Mouse (Mus musculus) right cerebral cortex, adult 18-20 months (tissue): ENCODE measurements around the gene Hoxb3.

Source experiments
- DNase-seq: peaks from one replicate; pipeline ENCODE4 v3.0.0; 2022; ENCODE audit warnings: mixed read lengths

The Hoxb3 gene

DNA sequence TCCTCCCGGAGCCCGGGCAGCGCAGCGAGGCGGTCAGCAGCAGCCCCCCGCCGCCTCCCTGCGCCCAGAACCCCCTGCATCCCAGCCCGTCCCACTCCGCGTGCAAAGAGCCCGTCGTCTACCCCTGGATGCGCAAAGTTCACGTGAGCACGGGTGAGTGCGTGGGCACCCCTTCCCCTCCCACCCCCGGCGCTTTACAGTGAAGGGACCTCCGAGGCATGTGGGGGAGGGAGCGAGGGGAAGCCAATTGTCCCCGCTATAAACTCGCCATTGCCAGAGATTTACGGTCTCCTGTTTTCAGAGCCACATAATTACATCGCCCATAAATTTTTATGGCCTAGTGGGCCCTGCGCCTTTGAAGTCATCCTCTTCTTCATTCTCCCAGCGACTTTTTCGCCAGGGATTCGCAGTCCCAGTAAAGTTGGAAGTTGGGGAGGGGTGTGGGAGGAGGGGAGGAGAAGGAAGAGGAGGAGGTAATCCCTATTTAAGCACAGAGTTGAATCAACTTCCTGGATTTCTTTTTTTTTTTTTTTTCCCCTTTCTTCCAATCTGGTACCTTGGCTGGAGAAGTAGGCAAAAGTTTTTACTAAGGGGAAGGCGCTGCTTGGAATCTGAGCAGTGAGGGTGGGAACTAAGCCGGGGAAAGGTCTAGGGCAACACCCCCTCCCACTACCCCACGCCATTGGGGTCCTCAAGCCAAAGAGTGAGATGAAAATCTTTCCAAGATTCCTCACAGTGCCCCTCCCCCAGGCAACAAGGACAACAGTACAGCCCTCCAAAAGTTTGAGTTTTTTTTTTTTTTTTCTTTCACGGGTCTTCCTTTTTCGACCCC is 3.8 kb upstream of the Hoxb3 start:
- no peak for DNase-seq

DNA sequence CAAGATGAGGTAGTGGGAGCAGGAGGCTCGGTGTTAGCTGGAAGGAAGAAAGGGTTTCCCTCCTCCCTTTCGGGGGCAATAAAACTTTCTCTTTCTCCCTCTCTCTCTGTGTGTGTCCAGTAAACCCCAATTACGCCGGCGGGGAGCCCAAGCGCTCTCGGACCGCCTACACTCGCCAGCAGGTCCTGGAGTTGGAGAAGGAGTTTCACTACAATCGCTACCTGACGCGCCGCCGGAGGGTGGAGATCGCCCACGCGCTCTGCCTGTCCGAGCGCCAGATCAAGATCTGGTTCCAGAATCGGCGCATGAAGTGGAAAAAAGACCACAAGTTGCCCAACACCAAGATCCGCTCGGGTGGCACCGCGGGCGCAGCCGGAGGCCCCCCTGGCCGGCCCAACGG is 3.2 kb upstream of the Hoxb3 start:
- no peak for DNase-seq

DNA sequence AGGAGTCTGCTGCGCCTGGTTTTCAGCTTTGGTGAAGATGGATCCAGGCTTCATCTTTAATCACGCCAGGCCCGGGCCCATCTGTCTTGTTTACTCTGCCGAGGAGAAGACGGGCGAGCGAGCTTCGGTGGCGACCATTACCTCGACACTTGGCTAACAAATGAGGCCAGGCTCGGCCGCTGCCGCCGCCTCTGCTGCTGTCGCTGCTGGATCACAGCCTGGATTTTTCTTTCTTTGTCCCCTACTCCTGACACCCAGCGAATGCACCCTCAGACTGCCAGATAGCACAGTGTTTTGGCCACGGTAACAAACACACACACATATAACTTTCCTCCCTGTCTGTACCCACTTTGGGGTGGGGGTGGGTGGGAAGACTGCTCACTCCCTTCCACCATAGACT is 2.4 kb upstream of the Hoxb3 start:
- DNase-seq, result no peak

DNA sequence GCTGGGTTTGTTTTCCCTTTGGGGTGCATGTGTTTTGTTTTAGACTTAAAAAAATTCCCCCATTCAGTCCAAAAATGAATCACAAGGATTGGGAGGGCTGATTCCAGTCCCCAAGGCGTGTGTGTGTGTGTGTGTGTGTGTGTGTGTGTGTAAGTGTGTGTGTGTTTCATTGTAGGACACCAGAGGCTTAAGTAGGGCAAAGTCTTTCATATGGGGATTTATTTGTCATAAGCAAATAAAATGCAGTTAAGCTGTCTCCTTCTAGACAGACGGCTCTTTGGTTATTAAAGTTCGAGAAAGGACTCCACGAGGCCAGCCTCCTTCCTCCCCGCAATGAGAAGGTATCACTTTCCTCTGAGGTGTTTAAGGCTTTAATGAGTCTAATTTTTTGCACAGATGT is 1.3 kb upstream of the Hoxb3 start:
- DNase-seq, result no peak

DNA sequence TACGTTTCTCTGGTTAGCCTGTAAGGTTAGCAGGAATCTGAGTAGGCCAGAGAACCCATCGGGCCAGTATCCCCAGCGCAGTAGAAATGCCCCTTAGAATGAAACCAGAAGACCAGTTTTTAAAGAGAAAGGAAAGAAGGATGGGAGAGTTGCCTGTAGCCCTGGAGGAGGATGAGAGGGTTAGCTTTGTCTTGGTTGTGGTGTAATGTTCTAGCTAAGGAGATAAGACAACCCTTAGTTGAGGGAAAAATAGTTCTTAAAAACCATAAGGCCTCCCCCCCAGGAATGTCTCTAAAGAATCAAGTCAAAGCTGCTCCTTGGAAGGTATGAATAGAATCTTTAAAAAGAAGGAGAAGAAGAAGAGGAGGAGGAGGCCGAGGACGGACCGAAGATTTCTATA is 388 bp upstream of the Hoxb3 start:
- DNase-seq, result no peak

DNA sequence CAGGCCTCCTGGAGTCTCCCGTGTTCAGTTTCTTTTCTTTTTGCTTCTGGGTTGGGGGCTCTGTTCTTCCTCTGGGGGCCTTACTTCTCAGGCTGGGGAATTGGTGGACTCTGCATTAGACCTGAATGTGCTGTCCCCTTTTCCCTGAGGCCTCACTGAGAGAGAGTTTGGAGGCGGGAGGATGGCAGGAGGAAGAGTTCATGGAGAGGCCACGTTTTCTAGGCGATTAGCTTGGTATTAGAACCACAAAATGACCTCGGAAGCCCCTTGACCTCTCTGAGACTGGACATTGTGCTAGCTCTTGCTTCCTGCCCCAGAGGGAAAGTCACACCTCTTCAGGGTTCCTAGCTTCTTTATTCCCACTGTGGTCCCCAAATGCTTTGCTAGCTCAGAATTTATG is 999 bp downstream of the Hoxb3 start:
- no peak for DNase-seq

DNA sequence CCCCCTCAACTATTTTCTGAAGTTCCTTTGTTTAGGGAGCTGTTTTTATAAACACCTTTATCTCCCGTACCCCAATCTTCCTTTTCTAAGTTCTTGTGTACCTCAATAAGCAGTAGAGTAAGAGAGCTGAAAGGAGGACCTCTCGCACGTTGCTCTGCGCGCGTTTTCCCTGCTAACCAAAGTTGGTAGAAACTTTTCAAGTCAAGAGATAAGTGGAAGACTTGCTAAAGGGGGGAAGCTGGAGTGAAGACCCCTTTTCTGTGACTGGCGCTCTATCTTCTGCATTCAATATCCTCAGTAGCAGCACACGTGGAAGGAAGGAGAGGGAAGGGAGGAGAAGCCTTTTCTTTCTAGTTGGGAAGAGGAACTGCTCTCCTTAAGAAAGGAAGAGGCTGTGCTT is 1.8 kb downstream of the Hoxb3 start:
- DNase-seq, result no peak

DNA sequence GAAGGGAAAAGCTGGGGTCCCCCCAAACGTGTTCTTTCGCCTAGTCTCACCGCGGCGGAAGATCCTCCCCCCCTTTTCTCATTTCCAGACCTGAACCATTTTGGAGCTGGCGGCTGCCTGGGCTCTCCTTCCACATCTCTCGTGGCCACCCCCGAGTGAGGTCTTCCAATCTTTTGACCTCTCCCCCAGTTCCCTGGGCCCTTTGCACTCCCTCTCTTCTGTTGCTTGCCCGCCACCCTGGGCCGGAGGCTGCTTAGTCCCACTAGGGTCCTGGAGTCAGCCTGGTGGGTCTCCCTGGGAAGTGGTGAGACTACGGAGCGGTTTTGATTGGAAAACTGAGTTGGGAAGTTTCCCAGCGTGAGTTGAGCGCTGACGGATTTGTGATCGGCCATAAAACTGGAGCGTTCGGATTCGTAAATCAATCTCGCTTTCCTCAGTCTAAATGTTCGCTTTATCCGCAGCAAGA is 2.7 kb downstream of the Hoxb3 start:
- no peak for DNase-seq

DNA sequence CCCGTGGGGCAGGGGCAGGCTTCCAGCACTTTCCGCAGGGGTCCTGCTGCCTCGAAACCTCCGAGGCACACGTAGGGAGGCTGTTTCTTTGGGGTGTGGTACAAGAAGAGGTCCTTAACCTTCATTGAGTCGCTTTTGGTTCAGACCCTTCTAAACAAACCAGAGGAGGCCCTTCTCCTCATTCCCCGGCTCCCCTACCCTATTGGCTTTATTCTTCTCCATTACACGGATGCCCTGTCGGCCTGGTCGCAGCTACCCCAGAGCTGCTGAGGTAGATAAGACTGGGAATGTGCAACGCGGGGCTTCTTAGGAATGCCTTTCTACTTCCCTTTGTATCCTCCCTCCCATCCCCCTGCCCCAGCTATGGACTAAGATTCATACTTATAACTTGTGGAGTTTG is 3.6 kb downstream of the Hoxb3 start:
- DNase-seq, result no peak

DNA sequence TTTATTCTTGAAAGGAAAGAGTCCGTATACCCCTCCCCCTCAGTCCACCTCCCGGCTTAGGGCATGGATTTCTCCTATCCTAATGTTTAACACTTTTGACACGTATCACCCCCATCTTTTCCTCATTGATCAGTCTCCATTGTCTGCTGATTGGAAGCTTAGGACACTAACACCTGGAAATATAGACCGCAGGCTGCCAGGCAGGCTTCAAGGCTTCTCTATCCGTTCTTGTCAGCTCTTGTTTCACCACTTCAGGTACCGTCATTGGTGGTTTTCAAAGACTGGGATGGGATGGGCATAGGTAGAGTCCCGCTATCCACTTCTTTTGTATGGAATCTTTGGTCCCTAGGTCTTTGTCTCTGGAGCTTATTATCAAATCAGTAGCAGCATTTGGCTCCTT is 4.0 kb downstream of the Hoxb3 start:
- DNase-seq, result no peak

DNA sequence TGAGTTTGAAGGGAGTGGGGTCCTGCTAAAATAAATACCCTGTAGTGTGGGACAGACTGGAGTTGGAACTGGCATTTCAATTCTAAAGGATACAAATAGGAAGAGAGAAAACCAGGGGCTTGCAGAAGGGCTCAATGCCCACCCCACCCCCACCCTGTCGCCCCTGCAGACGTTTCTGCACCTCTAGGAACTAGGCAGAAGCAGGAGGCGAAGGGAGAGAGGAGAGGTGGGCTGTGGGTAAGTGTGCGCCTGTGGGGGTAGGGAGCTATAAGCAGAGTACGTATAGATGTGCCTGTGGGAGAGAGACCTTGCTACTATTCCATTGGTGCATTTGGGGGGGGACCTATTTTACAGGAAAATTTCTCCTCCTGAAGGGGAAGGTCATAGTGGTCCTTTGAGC is 4.6 kb downstream of the Hoxb3 start:
- no peak for DNase-seq

DNA sequence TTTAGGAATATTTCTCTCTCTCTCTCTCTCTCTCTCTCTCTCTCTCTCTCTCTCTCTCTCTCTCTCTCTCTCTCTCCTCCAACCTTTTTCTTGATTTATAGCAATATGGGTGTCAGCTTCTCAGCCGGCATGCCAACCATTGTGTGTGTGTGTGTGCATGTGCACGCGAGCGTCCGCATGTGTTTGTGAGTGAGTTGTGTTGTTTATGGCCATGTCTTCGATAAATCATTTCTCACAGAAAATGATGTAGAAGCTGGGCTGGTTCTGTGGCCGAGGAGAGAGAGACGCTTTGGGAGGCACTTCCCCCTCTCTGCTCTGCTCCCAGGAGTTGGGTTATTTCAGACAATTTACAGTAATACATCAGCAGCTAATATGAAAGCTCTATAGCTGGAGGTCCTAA is 5.5 kb downstream of the Hoxb3 start:
- no peak for DNase-seq

DNA sequence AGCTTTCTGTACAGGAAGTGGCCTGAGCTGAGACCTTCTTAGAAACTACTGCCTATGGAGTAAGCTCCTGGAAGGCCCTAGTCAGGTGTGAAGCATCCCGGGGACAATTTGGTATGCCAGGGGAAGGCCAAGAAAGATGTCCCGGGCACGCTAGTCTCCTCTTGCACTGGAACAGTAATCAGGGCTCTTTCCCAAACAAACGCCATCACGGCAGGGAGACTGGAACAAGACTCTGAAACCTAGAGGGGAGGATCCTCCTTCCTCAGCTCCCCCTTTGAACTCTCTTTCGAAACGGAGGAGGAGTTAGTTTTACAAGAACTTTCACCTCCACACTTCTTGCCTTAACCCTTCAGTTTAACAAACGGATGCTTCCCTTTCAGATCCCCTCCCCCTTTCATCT is 9.0 kb downstream of the Hoxb3 start:
- DNase-seq, result no peak

DNA sequence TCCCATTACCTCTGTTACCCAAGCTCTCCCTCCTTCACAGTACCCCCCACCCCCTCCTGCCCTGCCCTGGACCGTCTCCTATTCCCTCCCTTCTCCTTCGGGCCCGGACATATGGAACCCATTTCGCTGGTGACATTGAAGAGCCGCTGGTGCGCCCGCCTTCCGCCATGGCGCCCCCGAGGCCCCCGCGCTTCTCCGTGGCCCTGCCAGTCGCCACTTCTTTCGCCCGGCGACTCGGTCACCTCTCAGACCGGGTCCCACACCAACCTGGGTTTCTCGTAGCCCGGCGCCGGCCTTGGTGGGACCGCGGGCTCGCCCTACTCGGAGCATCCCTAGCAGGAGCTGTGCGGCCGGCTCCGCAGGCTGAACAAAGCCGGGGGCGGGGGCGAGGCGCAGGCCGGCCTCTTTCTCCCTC is 9.5 kb downstream of the Hoxb3 start:
- no peak for DNase-seq

DNA sequence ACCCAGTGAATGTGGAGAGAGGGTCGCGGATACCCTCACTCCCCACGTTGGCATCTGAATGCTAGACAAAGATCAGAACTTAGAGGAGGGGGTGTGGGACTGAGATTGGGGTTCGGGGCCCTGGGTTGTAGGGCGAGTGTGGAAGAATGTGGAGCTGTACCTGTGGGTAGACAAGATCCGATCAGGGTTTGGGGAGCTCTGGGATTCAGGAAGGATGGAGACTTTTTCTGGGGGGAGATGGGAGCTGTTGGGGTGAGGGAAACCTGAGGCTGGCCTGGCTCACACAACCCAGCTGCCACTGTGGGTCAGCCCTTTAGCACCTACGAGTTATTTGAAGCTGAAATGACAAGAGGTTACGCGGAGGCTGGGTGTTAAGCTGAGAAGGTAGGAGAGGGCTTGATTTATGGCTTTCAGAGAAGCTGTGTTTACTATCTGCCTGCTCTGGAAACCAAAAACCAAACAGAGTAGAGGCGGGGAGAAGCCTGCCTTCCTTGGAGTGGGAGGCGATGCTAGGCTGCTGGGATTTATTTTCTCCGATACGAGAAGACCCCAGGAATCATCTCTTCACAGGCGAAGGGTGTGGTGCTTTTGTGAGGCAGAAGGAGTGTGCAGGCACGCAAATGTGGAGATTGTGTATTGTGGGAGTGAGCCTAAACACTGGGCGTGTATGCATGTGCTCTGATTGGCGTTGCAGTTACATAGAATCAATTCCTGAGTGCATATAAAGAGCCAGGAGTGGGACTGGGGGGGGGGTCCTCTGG is 10.3 kb downstream of the Hoxb3 start:
- no peak for DNase-seq

DNA sequence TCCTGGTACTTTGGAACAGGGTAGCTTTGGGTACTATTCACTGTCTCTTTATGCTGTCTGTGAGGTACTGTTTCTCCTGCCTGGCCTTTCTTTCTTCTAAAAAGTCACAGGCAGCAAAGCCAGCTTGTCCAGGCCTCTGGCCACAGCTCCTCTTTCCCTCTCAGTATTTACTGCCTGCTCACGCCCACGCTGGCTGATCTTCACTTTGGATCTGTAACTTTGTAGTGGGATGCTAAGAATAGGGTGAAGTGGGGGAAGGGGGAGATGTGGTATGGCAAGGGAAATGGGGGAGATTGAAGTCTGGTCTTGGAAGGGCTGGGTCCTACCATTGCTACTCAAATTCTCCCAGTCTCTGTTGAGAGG is 10.9 kb downstream of the Hoxb3 start:
- no peak for DNase-seq

DNA sequence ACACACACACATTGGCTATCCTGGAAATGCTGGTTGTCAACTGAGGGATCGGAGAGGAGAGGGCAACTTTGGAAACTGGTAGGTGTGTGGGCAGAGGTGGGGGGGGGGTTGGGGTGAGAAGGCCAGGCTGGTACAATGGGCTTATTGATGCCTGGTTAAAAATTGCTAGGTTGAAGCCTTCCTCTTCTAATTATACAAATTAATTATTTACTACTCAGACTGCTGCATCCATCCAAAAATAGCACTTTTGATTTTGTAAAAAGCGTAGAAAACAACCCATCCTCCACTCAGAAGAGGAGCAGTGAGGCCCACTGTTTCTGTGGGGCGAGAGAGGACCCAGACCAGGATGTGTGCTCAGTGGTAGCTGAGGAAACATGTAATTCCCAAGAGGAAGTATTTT is 11.9 kb downstream of the Hoxb3 start:
- no peak for DNase-seq

DNA sequence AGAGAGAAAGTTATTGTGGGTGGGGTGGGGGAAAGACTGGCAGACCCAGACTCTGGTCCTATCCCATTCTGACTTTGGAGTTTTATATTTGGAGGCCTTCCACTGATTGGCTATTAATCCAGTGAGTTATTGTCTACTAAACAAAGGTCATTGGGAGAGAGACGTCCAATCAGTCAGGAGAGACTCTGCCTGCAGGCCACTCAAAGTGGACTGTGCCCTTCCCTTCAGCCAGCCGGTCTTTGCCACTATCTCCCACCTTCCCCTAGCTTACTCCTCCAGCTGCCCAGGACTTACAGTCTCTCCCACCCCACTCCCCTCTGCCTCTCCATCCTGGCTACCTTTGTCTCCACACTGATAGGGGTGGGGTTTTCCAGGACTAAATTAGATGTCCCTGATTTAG is 13.5 kb downstream of the Hoxb3 start:
- no peak for DNase-seq

DNA sequence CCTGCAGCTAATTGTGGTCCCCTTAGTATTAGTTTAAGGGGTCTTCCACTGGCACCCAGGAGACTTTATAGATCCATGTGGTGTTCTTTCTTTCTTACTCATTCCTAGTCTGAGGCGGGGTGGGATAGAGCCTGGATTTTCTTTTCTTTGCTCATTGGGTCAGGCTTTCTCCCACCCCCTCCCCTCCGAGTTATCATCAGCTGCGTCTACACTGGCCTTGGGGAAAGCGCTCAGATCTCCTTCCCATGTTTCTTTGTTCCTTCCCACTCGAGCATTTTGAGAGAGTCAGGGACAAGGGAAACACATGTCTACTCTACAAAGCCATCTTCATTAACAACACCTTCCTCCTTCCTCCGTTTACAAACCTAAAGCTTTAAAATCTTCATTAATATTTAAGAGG is 13.9 kb downstream of the Hoxb3 start:
- no peak for DNase-seq

DNA sequence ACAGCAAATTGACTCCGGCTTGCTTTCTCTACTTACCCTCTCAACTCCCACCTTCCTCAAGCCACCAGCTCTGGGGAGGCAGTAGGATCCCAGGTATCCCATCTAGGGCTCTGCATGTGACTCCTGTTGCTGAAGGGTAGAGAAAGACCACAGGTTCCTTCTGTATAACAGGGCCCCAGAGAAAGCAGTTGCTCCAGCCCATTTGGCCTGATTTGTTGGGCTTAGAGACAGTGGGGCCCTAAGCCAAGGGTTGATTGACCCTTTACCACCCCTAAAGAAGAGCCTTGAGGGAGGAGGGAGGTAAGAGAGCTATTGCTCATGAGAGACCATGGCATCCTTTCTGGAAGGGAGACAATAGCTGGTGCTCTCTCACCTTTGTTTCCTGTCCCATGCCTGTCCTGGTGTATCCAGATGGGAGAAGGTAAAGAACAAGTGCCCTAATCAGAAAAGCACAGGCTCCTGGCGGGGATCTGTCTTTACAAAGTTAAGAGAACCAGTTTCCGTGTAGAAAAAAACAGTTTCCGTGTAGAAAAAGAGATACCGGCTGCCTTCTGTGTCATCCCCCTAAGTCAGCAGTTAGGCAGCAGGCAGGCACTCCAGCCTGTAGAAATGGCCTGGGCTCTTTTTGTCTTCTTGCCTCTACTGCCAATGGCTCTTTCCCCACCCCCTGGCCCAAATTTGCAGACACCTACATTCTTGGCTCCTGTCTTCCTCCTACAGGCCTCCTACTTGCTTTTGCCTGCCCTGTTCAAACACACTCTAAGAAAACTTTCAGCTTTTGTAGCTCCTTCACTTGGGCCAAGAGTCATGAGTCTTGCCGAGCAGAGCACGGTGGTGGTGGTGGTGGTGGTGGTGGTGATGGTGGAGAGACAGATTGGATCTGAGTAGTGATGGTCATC is 16.1 kb downstream of the Hoxb3 start:
- DNase-seq, result no peak

DNA sequence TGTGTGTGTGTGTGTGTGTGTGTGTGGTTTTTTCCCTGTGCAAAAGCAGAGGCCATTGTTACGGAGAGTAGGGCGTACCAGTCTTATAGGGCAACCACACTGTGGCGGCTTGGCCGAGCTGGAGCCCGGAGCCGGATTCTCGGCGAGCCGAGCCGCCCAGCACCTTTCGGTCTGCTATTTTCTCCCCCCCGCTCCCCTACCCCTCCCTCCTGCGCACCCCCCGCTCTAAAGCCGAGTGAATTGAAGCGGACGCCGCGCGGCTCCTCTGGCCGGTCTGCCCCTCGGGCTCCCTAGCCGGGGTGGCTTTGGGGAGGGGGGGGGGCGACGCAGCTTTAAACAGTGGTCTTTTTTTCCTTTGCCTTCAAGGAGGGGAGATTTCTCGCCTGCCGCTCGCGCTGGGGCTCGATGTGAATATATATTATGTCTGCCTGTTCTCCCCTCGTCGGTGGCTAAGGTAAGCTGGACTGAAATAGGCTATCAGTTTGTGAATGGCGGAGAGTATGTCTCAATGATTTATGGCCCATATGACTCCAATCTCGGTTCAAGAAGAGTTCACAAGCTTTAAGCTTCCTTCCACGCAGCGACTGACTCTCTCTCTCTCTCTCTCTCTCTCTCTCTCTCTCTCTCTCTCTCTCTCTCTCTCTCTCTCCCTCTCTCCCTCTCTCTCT is 17.7 kb downstream of the Hoxb3 start:
- no peak for DNase-seq

DNA sequence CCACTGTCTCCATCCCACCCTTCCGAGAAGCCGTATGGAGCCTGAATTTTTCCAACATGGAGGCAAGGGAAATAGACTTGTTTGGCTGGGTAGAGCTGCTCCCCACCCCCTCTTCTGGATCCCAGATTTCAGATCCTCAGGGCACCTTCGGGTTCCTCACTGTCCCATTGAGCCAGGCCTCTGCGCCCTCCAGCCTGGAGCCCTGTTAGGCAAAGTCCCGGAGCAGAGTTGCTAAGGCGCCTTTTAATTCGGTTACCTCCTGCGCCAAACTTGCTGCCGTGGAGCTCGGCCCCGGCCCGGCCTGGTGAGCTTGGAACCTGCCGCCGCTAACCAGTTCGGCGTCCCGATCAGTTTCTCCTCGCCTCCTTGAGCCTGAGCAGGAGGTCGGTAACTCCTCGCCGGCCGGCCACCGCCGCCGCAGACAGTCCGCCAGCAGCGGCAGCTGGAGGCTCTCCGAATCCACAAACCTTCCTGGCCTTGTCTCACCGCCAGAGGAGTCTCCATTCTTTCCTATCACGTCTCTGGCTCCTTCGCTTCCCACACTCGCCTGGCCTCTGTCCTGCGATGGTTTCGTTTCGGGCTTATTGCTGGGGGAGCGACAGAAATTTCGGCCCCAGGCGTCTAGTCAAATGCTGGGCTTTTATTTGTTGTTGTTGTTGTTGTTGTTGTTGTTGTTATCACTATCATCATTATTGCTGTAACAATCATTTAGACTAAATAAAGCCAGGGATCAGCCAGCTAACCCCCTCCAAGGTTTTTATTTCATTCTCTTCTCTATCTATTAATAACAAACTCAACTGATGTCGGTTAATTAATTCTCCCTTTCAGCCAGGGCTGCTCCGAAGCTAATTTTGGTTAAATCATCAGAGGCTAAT is 18.8 kb downstream of the Hoxb3 start:
- no peak for DNase-seq
